Mouse (Mus musculus): Measurements from ENCODE around the gene Lrrc75a. TPM values are rescaled to one million over a fixed set of nuclear protein-coding genes. Genes with fewer than 3 reads are reported as not detected.

Gene Lrrc75a
- 3.3 TPM for polyA plus RNA-seq (2017; shearing (Covaris generic))

DNA sequence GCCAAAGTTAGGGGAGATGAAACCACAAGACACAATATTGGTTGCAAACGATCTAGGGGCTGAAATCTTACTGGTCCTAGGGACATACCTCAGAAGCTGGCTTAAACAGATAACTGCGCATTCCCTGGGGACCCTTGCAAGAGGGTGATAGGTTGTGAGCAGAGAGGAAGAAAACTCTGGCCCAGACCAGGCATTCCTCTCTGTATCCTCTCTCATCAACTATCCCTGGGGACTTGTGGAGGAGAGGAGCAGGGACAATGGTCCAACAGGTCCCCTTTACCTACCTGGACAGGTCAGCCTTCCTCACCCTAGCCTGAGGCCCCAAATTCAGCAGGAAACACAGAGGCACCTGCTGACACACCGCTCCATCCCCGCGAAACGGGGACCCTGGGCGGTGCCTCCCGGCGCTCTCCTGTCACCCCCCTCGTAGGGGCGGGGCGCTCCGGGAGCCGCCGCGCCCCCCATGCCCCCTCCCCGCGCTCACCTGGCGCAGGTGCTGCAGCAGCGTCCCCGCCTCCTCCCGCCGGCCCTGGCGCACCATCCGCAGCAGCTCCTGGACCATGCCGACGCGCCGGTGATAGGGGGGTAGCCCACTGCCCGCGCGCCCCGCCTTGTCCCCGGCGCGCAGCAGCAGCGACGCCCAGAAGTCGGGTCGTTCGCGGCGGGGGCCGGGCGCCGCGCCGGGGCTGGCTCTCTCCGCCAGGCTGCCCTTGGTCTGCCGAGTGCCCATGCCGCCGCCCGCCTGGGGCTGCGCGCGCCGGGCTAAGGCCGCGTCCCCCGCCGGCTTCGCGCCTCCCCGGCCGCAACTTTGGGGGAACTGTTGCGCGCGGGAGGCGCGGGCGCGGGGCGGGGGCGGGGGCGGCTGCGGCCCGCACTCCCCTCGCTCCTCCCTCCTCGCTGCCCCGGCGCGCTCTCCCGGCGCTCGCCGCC is at the start of gene Lrrc75a:
Gene Lrrc75a (minus strand): TSS at position 863 of the 930 bp plus-strand sequence.

DNA sequence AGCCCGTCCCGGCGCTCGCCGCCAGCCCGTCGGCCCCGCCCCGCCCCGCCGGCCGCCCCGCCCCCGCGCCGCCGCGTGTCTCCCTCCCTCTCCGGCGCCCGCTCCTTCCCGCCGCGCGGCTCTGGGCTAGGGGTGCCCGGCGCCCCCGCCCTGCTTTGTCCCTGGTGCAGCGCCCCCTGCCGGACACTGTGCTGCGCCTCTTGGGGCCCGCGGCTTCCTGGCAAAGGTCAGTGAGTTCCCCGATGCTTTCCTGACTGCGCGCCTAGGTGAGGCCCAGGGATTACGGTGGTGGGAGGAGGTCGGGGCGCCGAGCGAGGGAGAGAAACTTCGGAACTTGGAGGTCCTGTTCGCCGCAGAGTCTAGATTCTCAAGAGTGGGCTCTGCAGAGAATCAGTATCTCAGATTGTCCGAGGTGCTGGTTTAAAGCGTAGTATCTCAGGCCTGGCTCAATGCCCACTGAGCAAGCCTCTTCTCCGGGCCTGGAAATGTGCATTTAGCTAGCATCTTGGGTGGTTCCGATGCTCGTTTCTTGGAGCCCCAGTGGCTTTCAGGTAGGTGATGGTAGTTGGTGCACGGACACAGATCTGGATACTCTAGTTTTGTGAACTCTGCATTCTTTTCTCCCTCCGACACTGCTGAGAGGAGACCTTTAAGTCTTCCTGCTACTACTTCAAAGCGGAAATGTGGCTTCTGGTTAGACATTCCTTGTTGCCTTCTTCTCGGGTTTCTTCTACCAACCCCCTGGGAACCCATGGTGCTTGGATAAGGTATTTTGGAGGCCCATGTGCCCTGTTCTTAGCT is 468 bp upstream of the Lrrc75a start, which contains the start of gene Mmgt2:
Gene Mmgt2 (plus strand): TSS at position 74 of the 801 bp plus-strand sequence.

DNA sequence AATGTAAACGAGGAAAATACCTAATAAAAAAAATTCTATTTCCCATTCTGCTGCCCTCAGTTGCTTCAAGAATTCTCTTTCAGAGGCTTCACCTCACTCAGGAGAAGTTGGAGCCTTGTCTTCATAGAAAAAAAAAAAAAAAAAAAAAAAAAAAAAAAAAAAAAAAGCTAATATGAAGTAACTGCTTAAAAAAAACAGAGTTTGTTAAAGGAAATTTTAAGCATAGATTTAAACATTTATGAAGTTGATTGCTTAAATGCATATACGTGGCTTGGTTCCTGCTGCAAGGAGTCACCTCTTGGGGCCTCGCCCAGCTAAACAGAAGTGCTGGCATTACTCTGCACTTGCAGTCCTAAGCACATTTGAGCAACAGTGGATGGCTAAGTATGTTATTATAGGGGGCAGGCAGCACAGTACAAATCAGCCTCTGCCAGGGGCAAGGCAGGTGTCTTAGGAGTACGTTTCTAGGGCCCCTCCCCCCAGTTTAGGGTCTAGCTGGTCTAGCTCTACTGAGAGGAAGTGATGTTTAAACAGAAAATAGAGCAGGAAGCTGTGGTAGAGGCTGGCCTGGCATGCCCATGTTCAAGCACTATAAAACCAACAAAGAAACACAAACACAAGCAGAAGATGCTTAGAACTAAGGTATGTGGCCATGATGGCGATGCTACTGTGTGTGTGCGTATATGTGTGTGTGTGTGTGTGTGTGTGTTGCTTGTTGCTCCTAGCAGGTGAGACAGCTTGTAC is 74.2 kb downstream of the Lrrc75a start, which contains the start of gene Trpv2:
Gene Trpv2 (plus strand): TSS at position 528 of the 744 bp plus-strand sequence.

Other genes with a start within 250 kb of the Lrrc75a start
- gene Pigl, start 190.1 kb downstream of the Lrrc75a start, polyA plus RNA-seq (2017; shearing (Covaris generic)) = 9.9 TPM
- 98.1 TPM for gene Ncor1, start 190.0 kb downstream of the Lrrc75a start, polyA plus RNA-seq (2017; shearing (Covaris generic))
- 1.3 TPM for gene Cenpv, start 109.3 kb downstream of the Lrrc75a start, polyA plus RNA-seq (2017; shearing (Covaris generic))
- 3,020 TPM for gene Ubb, start 97.4 kb downstream of the Lrrc75a start, polyA plus RNA-seq (2017; shearing (Covaris generic))
- gene Trpv2, start 74.0 kb downstream of the Lrrc75a start, polyA plus RNA-seq (2017; shearing (Covaris generic)) = 102 TPM
- 47.9 TPM for gene Mmgt2, start 141 bp upstream of the Lrrc75a start, polyA plus RNA-seq (2017; shearing (Covaris generic))
- 34.8 TPM for gene Zfp287, start 83.4 kb upstream of the Lrrc75a start, polyA plus RNA-seq (2017; shearing (Covaris generic))
- gene Gm10428, start 104.6 kb upstream of the Lrrc75a start, polyA plus RNA-seq (2017; shearing (Covaris generic)) = not detected
- gene Zfp286, start 140.9 kb upstream of the Lrrc75a start, polyA plus RNA-seq (2017; shearing (Covaris generic)) = 3.1 TPM
- gene Trim16, start 171.7 kb upstream of the Lrrc75a start, polyA plus RNA-seq (2017; shearing (Covaris generic)) = 3.8 TPM
- 5.2 TPM for gene Fbxw10, start 198.5 kb upstream of the Lrrc75a start, polyA plus RNA-seq (2017; shearing (Covaris generic))
- gene Tvp23b, start 230.9 kb upstream of the Lrrc75a start, polyA plus RNA-seq (2017; shearing (Covaris generic)) = 53.5 TPM

Data from CD4-positive, CD25-positive, alpha-beta regulatory T cell, adult 9 weeks (primary cell).